Mouse (Mus musculus): ENCODE measurements around the gene S100a9. TPM values are rescaled to one million over a fixed set of nuclear protein-coding genes. Genes with fewer than 3 reads are reported as not detected.

Gene S100a9
- total RNA-seq (2021): 1 to 10 TPM in 1 of 2 experiments, not detected in 1; 1.6 TPM
- long read RNA-seq, experiment 1: 0 reads
- long read RNA-seq, experiment 2: 0 reads

- DNase-seq (ENCODE audit: low spot score in 2 of 2): no peak
Measured at GRCm38 (mm10) chr3:90695613-90696012, at the start of gene S100a9. Gene S100a9 (minus strand): TSS chr3:90695721.

GRCm38 (mm10) chr3:90726606-90727005 is 31.1 kb upstream of the S100a9 start, which contains the start of gene Pglyrp4:
Gene Pglyrp4 (plus strand): TSS chr3:90726906.
- DNase-seq (ENCODE audit: low spot score in 2 of 2): no peak

- DNase-seq (ENCODE audit: low spot score in 2 of 2): peak; percentile 86 to 92
Measured at GRCm38 (mm10) chr3:90709591-90710460, 14.3 kb upstream of the S100a9 start.

GRCm38 (mm10) chr3:90708523-90709202 is 13.1 kb upstream of the S100a9 start:
- DNase-seq (ENCODE audit: low spot score in 2 of 2): peak; percentile 21 to 42

GRCm38 (mm10) chr3:90702244-90702643 is 6.7 kb upstream of the S100a9 start:
- no peak for DNase-seq (ENCODE audit: low spot score in 2 of 2)

- no peak for DNase-seq (ENCODE audit: low spot score in 2 of 2)
Measured at GRCm38 (mm10) chr3:90693496-90693895, 2.0 kb downstream of the S100a9 start.

GRCm38 (mm10) chr3:90686835-90687234 is 8.7 kb downstream of the S100a9 start:
- DNase-seq (ENCODE audit: low spot score in 2 of 2): no peak

- DNase-seq (ENCODE audit: low spot score in 2 of 2): no peak
Measured at GRCm38 (mm10) chr3:90683929-90684328, 11.6 kb downstream of the S100a9 start.

GRCm38 (mm10) chr3:90678656-90679055 is 16.9 kb downstream of the S100a9 start:
- no peak for DNase-seq (ENCODE audit: low spot score in 2 of 2)

- no peak for DNase-seq (ENCODE audit: low spot score in 2 of 2)
Measured at GRCm38 (mm10) chr3:90668846-90669245, 26.7 kb downstream of the S100a9 start, which contains the start of gene S100a8. Gene S100a8 (plus strand): TSS chr3:90668978.

GRCm38 (mm10) chr3:90664219-90664618 is 31.3 kb downstream of the S100a9 start:
- no peak for DNase-seq (ENCODE audit: low spot score in 2 of 2)

- DNase-seq (ENCODE audit: low spot score in 2 of 2): no peak
Measured at GRCm38 (mm10) chr3:90659364-90660044, 36.0 kb downstream of the S100a9 start.

GRCm38 (mm10) chr3:90657405-90657804 is 38.1 kb downstream of the S100a9 start:
- DNase-seq (ENCODE audit: low spot score in 2 of 2): no peak

- DNase-seq (ENCODE audit: low spot score in 2 of 2): no peak
Measured at GRCm38 (mm10) chr3:90653717-90654116, 41.8 kb downstream of the S100a9 start, which contains the start of gene S100a7a. Gene S100a7a (plus strand): TSS chr3:90654017.

- peak; percentile 87 to 91 for DNase-seq (ENCODE audit: low spot score in 2 of 2)
Measured at GRCm38 (mm10) chr3:90652878-90653508, 42.5 kb downstream of the S100a9 start.

GRCm38 (mm10) chr3:90649832-90650231 is 45.7 kb downstream of the S100a9 start:
- no peak for DNase-seq (ENCODE audit: low spot score in 2 of 2)

- DNase-seq (ENCODE audit: low spot score in 2 of 2): peak in 1 of 2 experiments; percentile 11
Measured at GRCm38 (mm10) chr3:90648981-90649380, 46.5 kb downstream of the S100a9 start.

- no peak for DNase-seq (ENCODE audit: low spot score in 2 of 2)
Measured at GRCm38 (mm10) chr3:90647291-90647690, 48.2 kb downstream of the S100a9 start.

- DNase-seq (ENCODE audit: low spot score in 2 of 2): peak; percentile 40 to 59
Measured at GRCm38 (mm10) chr3:90644220-90644619, 51.3 kb downstream of the S100a9 start.

Measured in left cerebral cortex, adult 18-20 months (tissue).